Mouse (Mus musculus): ENCODE measurements around the gene Gpr156. TPM values are rescaled to one million over a fixed set of nuclear protein-coding genes. Genes with fewer than 3 reads are reported as not detected.

Gpr156 gene
- 1 to 10 TPM; 1.2 to 1.5 TPM for total RNA-seq (2021)
- long read RNA-seq, experiment 1, result 0 reads
- long read RNA-seq, experiment 2, partial matches to known transcripts, result 0 of 1 reads
- long read RNA-seq, experiment 2, other reads (novel, unspliced or antisense), result 1 of 1 reads

DNA sequence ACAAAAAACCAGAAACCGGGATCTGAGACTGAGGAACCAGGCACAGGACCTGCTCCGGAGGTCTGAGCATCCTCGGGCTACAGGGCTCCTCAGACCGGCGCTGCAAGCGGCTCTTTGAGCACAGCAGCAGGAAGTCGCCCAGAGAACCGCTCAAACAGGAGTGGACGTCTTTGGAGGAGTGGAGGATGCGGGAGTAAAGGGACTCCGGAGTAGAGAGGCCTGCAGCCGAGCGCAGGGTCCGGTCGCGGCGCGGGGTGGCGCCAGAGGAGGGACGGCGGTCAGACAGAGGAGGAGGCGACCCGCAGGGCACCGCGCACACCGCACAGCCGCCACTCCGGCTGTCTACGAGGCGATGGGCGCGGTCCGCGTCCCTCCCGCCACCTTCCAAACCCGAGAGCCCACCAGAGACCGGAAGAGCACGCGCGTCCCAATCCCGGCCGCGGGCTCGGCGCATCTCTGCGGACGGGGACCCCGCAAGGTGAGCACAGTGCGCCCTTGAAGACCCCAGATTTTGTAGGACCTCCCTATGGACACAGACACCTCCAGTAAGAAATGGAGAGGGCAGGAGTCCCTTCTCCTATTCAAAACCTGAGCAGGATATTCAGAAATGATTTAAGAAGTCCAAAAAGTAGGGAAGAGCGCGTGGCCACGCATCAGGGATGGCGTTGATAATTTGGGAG is at the start of gene Gpr156:
Gene Gpr156 (plus strand): TSS at position 359 of the 680 bp plus-strand sequence.
- no peak for DNase-seq (ENCODE audit: low spot score in 2 of 2)

DNA sequence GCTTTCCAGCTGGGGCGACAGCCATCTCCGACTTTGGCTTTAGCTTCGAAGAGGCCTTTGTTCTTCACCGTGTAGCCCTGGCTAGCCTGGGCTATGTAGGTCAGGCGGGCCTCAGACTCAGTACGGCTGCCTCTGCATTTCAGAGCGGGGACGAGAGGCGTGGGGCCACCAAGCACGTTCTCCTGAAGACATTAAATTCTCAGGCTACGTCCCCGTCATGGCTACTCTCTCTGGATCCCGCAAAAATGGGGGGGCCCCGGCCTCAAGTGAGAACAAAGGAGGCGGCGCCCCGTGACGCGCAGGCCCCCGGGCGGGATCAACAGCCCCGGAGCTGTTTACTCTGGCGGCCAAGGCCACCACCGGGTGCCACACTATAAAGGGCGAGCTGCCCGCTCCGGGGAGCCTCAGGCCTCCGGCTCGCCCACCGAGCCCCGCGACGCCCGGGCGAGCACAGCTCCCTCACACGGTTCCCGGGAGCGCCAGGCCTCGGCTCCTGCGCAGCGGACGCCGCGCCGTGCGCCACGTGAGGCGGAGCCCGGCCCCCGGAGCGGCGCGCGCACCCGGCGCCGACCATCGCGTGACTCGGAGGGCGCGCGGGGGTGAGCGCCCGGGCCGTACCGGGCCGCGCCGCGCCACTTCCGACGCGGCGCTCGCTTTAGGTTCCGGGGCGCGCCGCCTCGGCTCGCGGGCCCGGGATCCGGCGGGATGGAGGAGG is 48.3 kb upstream of the Gpr156 start, which contains the start of gene Lrrc58:
Gene Lrrc58 (plus strand): TSS at position 599 of the 715 bp plus-strand sequence.
- peak; percentile 66 to 72 for DNase-seq (ENCODE audit: low spot score in 2 of 2)

DNA sequence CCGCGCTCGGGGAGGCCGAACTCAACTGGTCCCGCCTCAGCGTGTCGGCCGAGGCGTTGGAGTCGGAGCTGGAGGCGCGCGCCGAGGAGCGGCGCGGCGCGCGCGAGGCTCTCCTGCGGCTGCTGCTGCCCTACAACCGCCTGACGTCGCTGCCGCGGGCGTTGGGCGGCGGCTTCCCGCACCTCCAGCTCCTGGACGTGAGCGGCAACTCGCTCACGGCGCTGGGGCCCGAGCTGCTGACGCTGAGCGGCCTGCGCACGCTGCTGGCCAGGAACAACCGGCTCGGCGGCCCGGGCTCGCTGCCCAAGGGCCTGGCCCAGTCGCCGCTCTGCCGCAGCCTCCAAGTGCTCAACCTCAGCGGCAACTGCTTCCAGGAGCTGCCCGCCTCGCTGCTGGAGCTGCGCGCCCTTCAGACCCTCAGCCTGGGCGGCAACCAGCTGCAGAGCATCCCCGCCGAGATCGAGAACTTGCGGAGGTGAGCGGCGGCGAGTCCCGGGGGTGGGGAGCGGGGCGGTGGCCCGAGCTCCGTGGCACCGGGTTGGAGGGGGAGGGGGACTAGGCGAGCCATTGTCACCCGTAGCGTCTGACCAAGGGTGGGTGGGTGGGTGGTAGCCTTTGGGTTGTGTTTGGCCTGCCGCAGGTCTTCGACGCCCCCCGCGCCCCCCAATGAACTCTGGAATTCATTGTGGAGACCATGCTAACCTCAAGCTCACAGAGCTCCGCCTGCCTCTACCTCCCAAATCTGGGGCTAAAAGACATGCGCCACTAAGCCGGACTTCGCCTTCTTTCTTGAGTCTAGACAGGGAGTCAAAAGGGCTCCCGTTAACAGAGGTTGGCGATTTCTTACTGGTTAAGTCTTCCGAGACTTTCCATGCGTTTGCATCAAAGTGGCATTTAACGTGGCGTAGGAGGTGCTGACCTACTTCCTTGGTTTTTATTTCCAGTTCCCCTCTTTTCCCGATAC is 47.5 kb upstream of the Gpr156 start:
- DNase-seq (ENCODE audit: low spot score in 2 of 2), result peak in 1 of 2 experiments; percentile 20

DNA sequence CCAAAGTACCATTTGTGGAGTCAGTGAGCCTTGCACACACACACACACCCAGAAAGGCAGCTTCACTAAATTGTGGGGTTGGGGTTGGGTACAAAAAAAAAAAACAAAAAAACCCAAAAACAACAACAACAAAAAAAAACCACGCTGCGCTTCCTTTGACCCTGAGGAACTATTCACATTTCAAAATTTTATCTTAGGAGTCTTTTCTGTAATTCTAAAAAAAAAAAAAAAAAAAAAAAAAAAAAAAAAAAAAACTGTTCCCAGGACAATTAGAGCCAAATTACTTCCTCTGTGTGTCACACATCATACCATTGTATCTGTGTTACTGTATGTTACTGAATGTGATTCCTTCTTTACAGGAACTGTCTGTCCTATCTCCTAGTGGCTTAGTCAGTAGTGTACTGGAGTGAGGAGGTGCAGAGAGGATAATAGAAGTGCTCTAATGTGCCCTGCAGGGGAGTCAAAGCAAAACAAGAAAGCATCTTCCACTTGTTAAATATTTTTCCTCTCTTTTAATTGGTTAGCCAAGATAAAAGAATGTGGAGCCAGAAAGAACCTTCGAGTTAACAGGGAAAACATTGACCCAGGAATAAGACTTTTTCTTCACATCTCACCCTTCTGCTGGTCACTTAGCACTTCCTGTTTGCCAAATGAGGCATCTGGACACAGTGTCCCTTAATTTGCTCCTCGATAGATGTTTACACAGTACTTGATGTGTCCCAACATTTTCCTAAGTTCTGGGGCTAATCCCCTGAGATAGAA is 46.6 kb upstream of the Gpr156 start:
- DNase-seq (ENCODE audit: low spot score in 2 of 2), result no peak

DNA sequence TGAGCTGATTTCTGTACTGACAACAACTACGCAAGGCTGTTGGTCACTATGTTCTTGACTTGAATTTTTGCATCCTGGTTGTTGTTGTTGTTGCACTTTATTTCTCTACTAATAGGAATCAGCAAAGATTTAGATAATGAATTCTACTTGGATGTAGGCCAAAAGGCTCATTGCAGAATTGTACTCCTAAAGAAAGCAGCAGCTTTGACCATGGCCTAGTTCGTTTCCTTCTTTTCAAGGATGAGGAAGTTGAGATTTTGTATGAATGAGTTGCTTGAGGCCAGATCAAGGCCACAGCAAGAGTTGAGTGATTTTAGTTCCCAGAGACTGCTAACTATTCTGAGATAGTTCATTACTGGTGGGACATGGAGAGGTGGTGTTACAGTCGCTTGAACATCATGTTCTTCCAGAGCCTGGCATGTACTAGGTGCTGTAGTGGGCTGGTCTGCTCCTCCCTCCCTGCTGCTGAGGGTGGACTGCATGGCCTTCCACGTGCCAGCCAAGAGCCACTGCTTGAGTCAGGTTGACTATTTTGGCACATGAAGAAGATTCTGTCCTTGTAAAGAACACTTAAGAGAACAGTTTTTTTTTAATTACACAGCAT is 45.1 kb upstream of the Gpr156 start:
- DNase-seq (ENCODE audit: low spot score in 2 of 2), result peak in 1 of 2 experiments; percentile 29

DNA sequence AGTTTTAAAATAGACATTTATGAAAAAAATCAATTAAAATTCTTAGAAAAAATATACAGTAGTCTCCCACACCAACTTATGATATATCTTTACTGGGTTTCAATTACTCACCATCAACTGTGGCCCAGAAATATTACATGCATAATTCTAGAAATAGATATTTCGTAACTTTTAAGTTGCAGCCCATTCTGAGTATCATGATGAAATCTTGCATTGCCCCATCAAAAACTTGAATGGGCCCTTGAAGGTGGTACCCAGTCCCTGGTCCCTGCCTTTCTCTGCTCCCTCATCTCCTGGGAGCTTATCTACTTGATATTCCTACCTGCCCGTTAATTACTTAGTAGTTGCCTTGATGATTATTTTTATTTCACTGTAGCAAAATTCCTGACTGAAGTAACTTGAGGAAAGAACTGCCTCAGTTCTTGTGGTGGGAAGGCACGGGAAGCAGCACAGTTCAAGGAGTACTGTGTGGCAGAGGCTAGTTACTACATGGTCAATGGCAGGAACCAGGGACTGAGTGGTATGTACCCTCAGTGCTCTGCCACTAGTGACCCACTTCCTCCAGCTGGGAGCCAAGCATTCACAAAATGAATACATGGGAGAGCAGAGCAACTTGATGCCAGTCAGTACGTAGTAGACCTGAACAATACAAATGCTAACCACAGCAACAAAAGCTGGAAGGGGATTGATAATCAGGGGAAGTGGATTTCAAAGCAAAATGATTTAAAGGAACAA is 41.6 kb upstream of the Gpr156 start:
- DNase-seq (ENCODE audit: low spot score in 2 of 2), result no peak

DNA sequence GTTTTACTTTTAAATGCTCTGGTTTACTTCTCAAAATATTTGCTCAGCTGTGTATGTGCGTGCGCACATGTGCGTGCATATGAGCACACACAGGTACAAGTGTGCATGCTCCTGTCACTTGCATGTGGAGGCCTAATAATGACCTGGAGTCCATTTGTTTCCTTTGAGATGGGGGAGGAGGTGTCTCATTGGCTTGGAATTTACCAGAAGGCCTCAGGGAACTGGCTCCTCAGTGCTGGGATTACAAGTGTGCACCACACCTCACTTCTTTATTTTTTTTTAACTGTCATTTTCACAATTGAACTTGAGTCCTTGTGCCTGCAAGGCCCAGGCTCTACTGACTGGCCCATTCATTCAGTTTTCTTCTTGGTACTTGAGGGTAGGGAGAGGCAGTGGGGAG is 38.9 kb upstream of the Gpr156 start:
- DNase-seq (ENCODE audit: low spot score in 2 of 2), result no peak

DNA sequence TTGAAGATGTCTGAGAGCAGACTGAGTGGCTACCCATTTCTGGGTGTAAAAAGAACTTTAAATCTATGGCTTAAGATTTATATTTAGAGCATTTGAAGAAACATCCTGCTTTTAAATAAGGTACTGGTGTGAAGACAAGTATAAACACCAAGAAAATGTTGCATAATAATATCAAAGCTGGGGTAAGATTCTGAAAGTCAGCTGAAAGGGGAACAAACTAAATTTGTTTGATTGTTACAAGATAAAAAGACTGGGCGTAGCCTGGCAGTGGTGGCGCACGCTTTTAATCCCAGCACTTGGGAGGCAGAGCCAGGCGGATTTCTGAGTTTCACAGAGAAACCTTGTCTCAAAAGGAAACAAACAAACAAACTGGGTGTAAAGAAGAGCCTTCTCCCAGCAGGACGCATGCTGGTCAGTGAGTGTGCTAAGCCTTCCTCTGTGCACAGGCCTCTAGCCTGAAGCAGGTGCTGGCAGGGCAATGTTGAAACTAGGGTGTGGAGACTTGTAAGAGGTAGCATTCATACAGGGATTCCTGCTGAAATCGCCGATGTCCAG is 37.3 kb upstream of the Gpr156 start:
- DNase-seq (ENCODE audit: low spot score in 2 of 2), result no peak

DNA sequence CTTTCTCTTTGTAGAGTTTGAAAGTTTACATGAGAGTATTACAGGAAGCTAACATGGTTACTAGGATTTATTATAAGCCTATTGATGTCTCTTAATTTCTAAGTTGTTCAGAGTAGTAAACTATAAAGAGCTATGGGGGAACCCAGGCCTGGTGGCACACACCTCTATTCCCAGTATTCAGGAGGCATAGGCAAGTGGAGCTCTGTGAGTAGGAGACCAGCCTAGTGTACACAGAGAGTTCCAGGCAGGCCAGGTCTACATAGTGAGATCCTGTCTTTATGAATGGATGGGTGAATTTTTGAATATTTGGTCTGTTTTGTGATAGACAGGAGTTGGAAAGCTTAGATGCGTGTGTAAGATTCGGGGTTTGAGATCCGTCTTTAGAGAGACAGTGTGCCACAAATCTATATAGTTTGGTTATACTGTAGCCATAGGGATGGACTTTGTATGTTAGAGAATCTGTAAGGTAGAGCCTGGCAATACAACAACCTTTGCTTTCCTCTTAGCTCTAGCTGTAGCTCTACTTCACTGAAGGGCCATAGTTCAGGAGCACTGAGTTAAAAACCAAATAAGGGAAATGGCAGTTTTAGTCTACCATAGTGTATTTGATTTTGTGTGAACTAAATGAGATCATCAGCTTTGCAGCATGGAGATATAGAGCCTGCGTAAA is 36.4 kb upstream of the Gpr156 start:
- DNase-seq (ENCODE audit: low spot score in 2 of 2), result no peak

DNA sequence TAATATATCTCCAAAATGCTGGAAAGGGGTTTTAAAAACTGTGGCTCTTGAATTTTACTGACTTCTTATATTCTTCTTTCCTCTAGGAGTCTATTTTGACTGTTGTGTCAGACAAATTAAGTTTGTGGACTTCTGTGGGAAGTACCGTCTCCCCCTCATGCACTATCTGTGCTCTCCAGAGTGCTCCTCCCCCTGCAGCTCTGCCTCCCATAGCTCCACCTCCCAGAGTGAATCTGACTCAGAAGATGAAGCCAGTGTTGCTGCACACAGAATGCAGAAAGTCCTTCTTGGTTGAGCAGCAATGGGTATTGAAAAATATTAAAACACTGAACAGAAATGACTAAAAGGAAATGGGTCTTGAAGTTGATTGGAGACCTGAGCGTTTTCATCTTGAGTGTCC is 35.1 kb upstream of the Gpr156 start:
- no peak for DNase-seq (ENCODE audit: low spot score in 2 of 2)

DNA sequence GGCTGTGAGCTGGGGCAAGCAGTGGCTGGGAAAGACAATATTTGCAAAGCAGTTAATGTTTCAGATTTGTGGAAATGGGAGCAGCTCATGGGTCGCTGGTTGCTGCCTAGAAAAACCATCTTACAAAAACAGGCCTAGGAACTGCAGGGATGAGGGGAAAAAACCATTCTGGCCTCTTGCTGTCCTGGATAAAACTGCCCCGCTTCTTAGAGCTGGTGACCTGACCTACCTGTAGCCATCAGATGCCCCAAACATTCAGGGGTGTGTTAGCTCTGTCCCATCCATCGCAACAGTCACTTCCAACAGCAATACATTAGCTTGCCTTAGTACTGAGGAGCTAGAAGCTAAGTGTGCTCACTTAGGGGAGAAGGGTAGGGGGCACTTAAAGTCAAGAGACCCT is 27.3 kb upstream of the Gpr156 start:
- no peak for DNase-seq (ENCODE audit: low spot score in 2 of 2)

DNA sequence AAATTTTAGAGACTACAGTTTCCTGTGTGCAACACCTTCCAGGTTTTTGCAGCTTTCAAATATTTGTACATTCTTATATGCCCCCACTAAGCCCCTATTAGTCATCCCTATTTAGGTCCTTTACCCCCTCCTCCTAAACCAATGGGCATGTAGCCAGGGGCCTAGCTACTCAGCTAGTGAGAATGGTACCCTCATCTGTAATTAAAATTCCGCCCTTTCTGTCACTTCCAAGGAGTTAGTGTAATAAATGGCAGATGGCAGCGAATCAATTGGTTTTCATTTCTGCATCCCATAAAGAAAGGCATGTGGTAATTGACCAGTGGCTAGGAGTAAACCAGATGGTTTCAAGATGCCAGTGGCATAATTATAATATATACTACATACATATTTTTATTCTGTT is 23.6 kb upstream of the Gpr156 start:
- no peak for DNase-seq (ENCODE audit: low spot score in 2 of 2)

DNA sequence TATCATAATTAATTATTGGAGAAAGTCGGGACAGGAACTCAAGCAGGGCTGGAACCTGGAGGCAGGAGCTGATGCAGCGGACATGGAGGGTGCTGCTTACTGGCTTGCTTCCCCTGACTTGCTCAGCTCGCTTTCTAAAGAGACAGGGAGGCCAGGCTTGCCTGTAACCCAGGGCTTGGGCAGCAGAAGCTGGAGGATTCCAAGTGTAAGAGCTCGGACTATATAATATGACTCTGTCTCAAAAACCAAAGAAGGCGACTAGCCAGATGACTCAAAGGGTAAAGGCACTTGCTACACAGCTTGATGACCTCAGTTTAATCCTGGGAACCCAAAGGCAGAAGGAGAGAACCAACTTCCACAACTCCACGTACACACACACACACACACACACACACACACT is 22.9 kb upstream of the Gpr156 start:
- DNase-seq (ENCODE audit: low spot score in 2 of 2), result no peak

DNA sequence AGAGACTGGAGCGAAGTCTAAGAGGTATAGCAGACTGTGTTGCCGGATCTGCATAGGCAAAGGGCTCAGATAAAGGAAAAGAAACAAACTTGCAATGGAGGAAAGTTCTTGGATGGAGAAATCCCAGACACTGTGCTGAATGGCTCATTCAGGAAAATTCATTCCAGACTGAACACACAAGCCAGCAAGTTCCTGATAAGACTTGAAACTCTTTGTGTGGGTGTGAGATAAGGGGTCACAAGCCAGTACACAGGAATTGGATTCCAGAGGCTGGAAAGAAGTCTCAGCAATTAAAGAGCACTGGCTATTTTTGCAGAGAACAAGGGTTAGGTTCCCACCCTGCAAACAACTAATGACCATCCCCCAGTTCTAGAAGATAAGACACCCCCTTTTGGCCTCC is 22.4 kb upstream of the Gpr156 start:
- DNase-seq (ENCODE audit: low spot score in 2 of 2), result no peak

DNA sequence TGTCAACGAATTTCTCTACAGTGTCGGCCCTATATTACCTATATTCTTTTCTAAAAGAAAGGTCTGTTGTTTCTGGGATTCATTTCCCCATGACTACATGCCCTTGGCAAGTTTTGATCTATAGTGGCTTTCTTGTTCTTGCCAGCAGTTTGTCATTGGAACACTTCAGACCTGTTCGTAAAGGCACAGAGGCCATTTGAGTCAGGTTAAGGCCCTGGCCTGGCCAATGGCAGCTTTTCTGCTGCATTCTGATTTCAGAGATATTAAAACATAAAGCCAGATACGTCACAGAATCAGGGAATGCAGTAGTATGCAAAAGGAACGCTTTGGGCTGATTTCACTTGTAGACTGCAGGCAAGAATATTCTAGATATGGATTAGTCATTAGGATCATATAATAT is 17.5 kb upstream of the Gpr156 start:
- DNase-seq (ENCODE audit: low spot score in 2 of 2), result no peak

DNA sequence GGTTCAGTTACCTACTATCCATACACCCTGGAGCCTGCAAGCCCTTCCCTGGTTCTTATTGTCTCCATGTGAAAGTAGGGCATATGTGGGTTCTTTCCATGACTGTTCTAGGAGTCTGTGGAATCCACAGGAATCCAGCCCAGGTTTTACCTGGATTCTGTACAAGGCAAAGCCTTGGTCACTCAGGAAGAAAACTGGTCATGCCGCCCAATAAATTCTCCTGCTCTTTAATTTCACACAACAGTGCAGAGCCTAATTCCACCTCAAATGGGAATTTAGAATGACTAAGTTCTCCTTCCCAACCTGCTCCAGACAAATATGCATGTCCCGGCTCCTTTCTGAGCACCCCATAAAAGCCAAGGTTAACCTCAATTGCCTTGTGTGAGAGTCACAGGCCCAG is 16.9 kb upstream of the Gpr156 start:
- DNase-seq (ENCODE audit: low spot score in 2 of 2), result no peak

DNA sequence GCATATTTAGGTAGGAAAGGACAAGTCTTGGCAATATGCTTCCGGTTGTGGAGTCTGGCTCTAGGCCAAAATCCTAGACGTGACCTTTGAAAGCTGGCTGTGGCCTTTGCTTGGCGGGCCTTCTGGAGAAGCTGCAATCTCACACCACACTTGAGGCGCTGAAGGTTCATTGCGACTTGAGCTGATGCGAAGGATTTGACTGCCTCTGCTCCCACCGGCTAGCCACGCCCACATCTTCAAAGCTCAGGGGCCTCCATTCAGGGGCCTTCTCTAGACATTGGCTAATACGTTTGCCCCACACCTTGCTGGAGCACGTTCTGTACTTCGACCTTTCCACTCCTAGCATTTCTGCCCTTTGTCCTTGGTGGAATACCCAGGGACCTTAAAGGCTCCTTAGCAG is 15.0 kb upstream of the Gpr156 start:
- DNase-seq (ENCODE audit: low spot score in 2 of 2), result no peak

DNA sequence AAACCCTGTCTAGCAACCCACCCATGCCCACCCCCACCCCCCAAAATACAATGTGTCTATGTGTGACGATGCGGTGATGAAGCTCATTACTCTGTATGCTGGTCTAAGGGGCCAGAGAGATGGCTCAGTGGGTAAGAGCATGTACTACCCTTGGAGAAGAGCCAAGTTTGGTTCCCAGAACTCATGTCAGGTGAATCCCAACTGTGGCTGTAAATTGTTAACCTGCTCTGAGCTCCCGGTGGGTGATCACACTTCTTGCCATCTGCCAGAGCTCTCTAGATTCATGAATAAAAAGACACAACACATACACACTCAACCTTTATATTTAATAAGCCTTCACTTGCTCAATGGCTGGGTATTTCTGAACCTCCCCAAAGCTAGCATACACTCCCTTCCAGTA is 9.8 kb upstream of the Gpr156 start:
- no peak for DNase-seq (ENCODE audit: low spot score in 2 of 2)

DNA sequence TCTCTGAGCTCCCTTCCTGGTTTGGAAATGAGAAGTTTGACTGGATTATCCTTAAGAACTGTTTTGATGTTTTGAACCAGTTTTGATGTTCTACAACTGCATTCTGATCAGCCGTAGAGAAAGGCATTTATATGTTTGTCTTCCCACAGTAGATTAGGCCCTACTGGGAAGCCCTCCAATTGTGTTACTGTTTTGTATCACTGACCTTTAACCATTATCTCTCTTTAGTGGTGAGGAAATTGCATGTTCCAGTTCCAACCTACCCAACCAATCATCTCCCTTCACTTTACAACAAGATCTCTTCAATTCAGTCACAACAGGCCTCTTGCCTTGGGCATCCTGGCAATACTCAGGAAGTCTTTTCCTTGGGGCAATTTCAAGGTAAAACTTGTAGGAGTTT is 5.2 kb upstream of the Gpr156 start:
- DNase-seq (ENCODE audit: low spot score in 2 of 2), result no peak

All from adrenal gland, postnatal 4 days (tissue).